Mouse (Mus musculus) bone marrow macrophage, adult 2 months (primary cell): ENCODE data around the gene Trex1. TPM values are rescaled to one million over a fixed set of nuclear protein-coding genes. Genes with fewer than 3 reads are reported as not detected.

Experiments
- H3K27ac ChIP-seq: 2 replicates; pipeline ENCODE4 v1.5.1; 2012; ENCODE audit warnings: low read depth, low read length; ENCODE audit not compliant: insufficient read depth
- H3K4me1 ChIP-seq: 2 replicates; pipeline ENCODE4 v1.6.1; 2012; ENCODE audit warnings: low read length; ENCODE audit not compliant: control insufficient read depth, insufficient read depth
- H3K4me3 ChIP-seq: 2 replicates; pipeline ENCODE4 v1.5.1; 2012; ENCODE audit warnings: mild to moderate bottlenecking, low read length, moderate library complexity; ENCODE audit not compliant: insufficient read depth
- CTCF ChIP-seq: IDR thresholded peaks from 2 replicates; pipeline ENCODE4 v1.5.1; 2012; ENCODE audit warnings: low read depth, mild to moderate bottlenecking, low read length, moderate library complexity
- POLR2A ChIP-seq: IDR thresholded peaks from 2 replicates; pipeline ENCODE4 v1.6.1; 2012; ENCODE audit warnings: mild to moderate bottlenecking, low read depth, low read length, borderline replicate concordance
- polyA plus RNA-seq: library from polyadenylated mRNA; stranded (reverse); fragments of >200 nt; gene quantifications from 2 replicates; pipeline ENCODE4 v1.2.4, GENCODE M21; 2012; ENCODE audit not compliant: missing spikeins, insufficient read depth, insufficient read length

Trex1 gene
- polyA plus RNA-seq, 1 experiment, result 110 TPM

DNA sequence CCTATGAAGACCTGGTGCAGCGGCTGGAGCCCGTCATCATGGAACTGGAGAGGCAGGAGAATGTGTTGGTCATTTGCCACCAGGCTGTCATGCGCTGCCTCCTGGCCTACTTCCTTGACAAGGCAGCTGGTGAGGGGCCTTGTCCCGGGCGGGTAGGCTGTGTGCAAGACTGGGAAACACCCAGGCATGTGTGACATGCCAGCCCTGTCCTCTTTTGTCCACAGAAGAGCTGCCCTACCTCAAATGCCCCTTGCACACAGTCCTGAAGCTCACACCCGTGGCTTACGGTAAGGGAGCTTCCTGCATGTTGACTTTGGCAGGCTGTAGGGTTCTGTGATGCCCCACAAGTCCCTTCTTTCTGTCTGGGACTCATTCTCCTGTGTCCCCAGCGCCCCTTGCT lies 32.0 kb downstream of the Trex1 start:
- Histone ChIP-seq H3K27ac (no peak overlapping the region), H3K4me3 (no peak overlapping the region), H3K4me1 (peaks cover 26% of the 10 kb centered on the region)
- TF ChIP-seq CTCF, result no peak
- TF ChIP-seq POLR2A, result no peak

DNA sequence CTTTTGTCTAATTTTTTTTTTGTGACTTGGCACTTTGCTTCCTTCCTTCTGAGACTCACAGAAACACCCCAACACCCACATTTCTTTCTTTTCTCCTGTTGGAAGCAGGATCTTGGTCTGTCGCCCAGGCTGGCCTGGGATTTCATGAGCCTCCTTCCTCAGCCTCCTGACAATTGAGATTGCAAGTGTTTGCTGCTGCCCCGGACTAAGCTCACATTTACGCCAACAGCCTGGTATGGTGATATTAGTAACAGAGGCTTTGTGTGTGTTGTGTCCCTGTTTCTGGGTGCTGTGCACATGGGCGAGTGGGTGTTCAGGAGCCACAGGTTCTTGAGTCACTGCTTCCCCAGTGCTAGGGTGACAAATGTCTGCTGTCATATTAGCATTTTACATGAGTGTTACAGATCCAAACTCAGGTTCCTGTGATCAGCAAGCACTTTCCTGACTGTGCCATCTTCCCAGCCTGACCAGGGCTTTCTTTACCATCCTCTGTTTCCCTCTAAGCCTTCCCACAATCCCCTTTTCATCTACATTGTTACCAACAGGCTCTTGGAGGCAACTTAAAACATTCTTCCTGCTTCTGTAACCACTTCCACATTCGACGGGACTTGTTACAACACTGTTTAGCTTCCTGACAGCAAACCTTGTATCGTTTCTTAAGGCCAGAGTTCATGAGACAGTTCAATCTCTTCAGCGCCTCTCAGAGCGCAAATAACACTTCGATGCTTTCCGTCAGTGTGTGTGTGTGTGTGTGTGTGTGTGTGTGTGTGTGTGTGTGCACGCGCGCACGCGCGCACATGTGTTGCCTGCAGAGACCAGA lies 36.5 kb downstream of the Trex1 start:
- H3K4me1 ChIP-seq, result peaks cover 39% of the 10 kb centered on the region
- H3K27ac ChIP-seq, result peak overlapping the region; percentile 90
- H3K4me3 ChIP-seq, result peak overlapping the region; percentile 1; the same call in 1 of the 2 replicates
- TF ChIP-seq POLR2A, result no peak
- TF ChIP-seq CTCF, result no peak

DNA sequence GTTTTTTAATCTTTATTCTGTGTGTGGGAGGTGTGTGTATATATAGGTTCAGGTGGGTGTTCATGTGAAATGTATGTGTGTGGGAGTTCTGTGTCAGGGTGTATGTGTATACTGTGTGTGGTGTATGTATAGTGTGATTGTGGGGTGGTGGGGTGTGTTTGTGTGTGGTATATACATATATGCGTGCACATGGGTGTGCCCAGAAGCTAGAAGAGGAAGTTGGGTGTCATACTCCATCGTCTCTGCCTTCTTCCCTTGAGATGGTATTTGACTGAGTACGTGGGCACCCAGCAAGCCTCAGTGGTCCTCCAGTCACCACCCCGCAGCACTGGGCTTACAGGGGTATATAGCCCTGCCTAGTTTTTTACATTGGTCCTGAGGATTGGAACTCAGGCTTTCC lies 38.1 kb downstream of the Trex1 start:
- Histone ChIP-seq H3K27ac (peak overlapping the region; percentile 90; the same call in 1 of the 2 replicates), H3K4me3 (no peak overlapping the region), H3K4me1 (peaks cover 47% of the 10 kb centered on the region)
- TF ChIP-seq POLR2A (no peak), CTCF (no peak)

DNA sequence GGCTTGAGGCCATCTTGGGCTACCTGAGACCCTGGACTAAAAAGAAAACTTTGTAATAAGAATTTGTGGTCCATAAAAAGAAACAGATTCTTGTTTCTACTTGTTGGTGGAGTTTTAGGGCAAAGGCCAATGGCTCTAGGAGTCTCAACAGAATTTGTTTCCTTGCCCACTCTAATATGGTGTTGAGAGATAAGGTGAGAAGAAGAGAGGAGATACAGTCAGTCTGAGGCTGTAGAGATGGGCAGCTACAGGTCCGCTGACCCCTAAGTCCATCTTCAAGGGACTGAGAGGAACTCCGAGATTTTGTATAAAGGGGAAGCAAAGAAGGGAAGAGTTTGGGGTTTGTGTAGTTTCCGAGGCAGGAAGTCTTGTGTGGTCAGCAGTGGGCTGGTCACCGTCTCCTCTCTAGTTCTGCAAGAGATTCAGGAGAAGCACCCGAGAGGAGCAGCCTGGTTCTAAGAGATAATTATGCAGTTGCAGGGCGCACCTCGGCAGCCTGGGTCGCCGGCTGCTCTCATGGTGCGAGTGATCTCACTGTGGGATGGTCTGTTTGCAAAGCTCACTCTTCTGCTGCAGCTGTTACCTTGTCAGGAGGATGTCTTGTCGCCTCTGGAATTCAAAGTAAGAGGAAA lies 42.4 kb downstream of the Trex1 start:
- Histone ChIP-seq H3K27ac (peak overlapping the region; percentile 71), H3K4me3 (peak overlapping the region; percentile 39), H3K4me1 (peaks cover 27% of the 10 kb centered on the region)
- no peak for TF ChIP-seq CTCF
- no peak for TF ChIP-seq POLR2A

DNA sequence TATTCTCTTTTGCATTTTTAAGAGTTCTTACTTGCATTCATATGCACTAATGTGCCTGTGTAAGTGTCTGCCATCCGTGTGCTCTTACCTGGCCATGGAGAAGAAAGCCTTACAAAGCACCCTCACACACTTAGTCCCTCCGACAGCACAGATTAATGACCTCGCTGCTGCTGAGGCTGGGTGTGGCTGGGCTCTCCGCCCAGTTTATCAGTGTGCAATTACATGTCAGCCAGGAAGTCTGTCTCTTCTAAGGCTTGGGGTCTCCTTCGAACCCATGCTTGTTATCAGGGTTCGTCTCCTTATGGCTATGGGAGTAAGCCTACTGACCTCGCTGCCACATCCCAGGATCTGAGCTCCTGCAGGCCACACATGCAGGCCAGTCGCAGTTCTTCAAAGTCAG lies 44.1 kb downstream of the Trex1 start:
- TF ChIP-seq POLR2A (no peak), CTCF (no peak)
- no peak overlapping the region for H3K4me3 ChIP-seq
- no peak overlapping the region for H3K27ac ChIP-seq
- H3K4me1 ChIP-seq, result peaks cover 17% of the 10 kb centered on the region

DNA sequence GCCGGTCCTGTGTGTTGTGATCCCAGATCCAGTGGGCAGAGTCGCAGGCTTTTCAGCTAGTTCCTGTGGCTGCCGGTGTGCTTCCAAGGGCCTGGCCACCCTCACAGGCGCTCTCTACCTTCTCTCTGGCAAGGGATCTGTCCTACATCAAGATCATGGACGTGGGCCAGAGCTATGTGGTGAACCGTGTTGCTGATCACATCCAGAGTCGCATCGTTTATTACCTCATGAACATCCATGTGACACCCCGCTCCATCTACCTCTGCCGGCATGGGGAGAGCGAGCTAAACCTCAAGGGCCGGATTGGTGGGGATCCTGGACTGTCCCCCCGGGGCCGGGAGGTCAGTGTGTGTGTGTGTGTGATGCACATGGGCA lies 49.2 kb downstream of the Trex1 start:
- no peak for TF ChIP-seq POLR2A
- no peak for TF ChIP-seq CTCF
- no peak overlapping the region for H3K27ac ChIP-seq
- H3K4me1 ChIP-seq, result no peaks in the 10 kb centered on the region
- no peak overlapping the region for H3K4me3 ChIP-seq

DNA sequence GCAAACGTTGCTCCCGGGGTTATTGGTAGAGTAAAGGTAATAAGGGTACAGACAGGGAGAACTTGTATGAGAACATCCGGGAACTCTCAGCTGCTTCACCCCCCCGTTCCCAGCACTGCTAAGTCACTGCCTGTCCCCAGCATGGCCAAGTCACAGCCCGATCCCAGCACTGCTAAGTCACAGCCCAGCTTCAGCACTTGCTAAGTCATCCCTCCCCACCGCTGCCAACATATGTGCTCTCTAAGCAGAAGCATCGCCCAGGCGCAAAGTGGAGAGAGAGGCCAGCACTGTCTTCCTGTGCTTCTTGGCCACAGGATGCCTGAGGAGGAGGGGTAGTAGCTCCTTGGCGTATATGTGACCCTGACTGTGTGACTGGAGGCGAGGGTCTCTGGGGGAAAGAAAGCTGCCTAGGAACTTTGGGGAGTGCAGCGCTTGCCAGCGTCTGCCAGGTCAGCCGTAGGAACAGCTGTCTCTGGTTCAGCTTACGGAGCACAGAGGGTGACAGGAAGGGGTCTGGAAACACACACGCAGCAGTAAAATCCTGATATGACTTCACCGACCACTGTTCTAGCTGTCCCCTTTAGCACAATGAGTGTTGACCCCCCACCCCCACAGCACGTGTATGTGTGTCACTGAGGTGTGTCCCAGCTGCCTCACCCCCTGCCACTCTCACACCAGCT lies 49.8 kb downstream of the Trex1 start:
- no peak overlapping the region for H3K27ac ChIP-seq
- H3K4me1 ChIP-seq, result no peaks in the 10 kb centered on the region
- TF ChIP-seq POLR2A (no peak), CTCF (no peak)

DNA sequence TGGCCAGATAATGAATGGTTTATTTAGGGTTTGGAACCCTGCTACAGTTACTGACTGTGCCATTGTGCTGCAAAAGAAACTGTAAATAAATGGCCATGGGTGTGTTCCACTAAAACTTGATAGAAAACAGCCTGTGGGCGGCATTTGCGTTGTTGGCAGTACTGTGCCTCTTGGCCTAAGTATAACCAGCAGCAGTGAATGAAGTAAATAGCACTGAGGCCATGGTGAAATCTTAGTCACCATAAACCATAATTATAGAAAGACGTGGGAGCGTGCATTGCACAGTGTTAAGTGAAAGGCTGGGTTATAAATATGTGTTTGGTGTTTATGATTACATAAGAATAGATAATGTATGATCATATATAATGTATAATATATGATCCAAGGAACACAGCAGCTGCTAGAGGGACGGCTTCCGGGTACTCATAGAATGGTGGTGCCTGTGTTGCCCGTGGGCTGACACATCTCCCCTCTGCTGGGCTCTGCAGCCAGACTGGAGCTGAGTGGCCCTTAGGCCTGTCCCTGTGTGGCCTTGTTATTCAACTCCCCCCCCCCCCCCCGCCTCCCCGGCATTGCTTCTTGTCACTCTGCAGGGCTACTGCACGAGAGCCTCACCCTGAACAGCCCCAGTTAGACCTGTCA lies 50.4 kb downstream of the Trex1 start:
- H3K27ac ChIP-seq, result no peak overlapping the region
- no peak overlapping the region for H3K4me3 ChIP-seq
- no peak for TF ChIP-seq CTCF
- no peak for TF ChIP-seq POLR2A
- H3K4me1 ChIP-seq, result no peaks in the 10 kb centered on the region

More for the DNA sequence above, 49.8 kb downstream of the Trex1 start:
- H3K4me3 ChIP-seq, result no peak overlapping the region

DNA sequence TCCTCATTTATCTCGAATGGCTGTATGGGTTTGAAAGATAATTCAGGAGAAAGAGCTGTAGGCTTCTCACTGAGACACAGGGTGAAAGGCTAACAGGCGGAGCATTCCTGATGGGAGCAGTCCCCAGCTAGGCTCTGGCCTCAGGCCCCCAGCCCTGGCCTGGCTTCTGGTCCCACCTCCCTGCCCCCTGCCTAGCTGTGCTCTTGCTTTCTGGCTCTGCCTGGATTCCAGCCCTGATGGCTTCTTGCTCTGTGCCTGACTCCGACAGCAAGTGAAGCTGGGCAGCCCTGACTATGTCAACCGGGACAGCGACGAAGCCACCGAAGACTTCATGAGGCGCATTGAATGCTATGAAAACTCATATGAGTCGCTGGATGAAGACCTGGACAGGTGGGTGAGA lies 51.5 kb downstream of the Trex1 start:
- no peak overlapping the region for H3K4me3 ChIP-seq
- H3K27ac ChIP-seq, result no peak overlapping the region
- TF ChIP-seq POLR2A, result no peak
- TF ChIP-seq CTCF, result no peak
- no peaks in the 10 kb centered on the region for H3K4me1 ChIP-seq

Other genes starting within 250 kb of the Trex1 start
- gene Celsr3, start 233.4 kb downstream of the Trex1 start, polyA plus RNA-seq, result 2.1 and 2.2 TPM in 2 replicates
- 19.0 and 20.8 TPM in 2 replicates for gene Slc26a6, start 206.5 kb downstream of the Trex1 start, polyA plus RNA-seq
- gene Tmem89, start 145.1 kb downstream of the Trex1 start, polyA plus RNA-seq, result not detected in 2 replicates
- 116 and 123 TPM in 2 replicates for gene Uqcrc1, start 123.1 kb downstream of the Trex1 start, polyA plus RNA-seq
- gene Col7a1, start 106.1 kb downstream of the Trex1 start, polyA plus RNA-seq, result 0.17 and 0.78 TPM in 2 replicates
- not detected in 2 replicates for gene Ucn2, start 73.7 kb downstream of the Trex1 start, polyA plus RNA-seq
- gene Pfkfb4, start 68.0 kb downstream of the Trex1 start, polyA plus RNA-seq, result 41.7 and 44.5 TPM in 2 replicates
- gene Shisa5, start 21.2 kb downstream of the Trex1 start, polyA plus RNA-seq, result 324 and 428 TPM in 2 replicates
- gene Atrip, start 14.4 kb upstream of the Trex1 start, polyA plus RNA-seq, result 7.2 and 9.9 TPM in 2 replicates
- gene Ccdc51, start 22.8 kb upstream of the Trex1 start, polyA plus RNA-seq, result 6.4 and 8.8 TPM in 2 replicates
- 299 and 308 TPM in 2 replicates for gene Tma7, start 22.9 kb upstream of the Trex1 start, polyA plus RNA-seq
- gene Plxnb1, start 35.7 kb upstream of the Trex1 start, polyA plus RNA-seq, result not detected in 2 replicates
- not detected in 2 replicates for gene Fbxw21, start 102.3 kb upstream of the Trex1 start, polyA plus RNA-seq
- gene Fbxw13, start 136.2 kb upstream of the Trex1 start, polyA plus RNA-seq, result not detected in 2 replicates
- not detected in 2 replicates for gene Fbxw20, start 175.0 kb upstream of the Trex1 start, polyA plus RNA-seq
- gene Fbxw14, start 227.9 kb upstream of the Trex1 start, polyA plus RNA-seq, result not detected in 2 replicates